ENCODE assay signal across 11 mouse cellular contexts in the genomic region with DNA sequence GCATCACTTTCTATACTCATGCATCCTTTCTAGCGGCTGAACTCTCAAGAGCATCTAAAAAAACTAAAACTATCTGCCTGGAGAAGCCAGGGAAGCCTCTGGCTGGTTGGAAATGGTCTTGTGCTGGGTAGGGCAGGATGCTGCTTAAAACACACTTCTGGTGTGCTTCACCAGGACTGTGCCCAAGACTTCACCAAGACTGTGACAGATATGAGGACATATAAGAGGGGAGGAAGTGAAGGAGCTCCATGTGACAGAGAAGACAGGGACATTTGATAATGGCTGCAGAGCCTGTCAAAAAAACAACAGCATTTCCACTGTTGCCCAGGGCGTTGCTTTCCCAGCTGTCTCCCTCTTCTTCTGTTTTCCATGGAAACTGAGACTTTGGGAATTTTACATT.
"Had no signal": no experiment of that assay in that cellular context is flagged by ENCODE, and none has a peak within 500 bp of the region (broad histone marks: within the 10 kb centered on the region; RNA-seq: fewer than 3 reads in every experiment).

No protein-coding gene starts in this region.

- DNase-seq: kidney, adult 8-10 months; kidney, postnatal 25 days; layer of hippocampus, adult 9-11 months; layer of hippocampus, postnatal 36 days; liver; liver, embryonic 13.5 days; liver, postnatal 0 days; right cerebral cortex, postnatal 14 days; thymus, postnatal 36 days had no signal

- H3K9me3 ChIP-seq: limb, embryonic 12.5 days; liver, embryonic 13.5 days had no signal

- H3K36me3 ChIP-seq: limb, embryonic 12.5 days; liver, embryonic 13.5 days had no signal

- H3K4me3 ChIP-seq: limb, embryonic 12.5 days; liver, embryonic 13.5 days had no signal

- H3K27ac ChIP-seq: limb, embryonic 12.5 days; liver, embryonic 13.5 days had no signal

- H3K27me3 ChIP-seq: limb, embryonic 12.5 days; liver, embryonic 13.5 days had no signal

- H3K4me2 ChIP-seq: limb, embryonic 12.5 days; liver, embryonic 13.5 days had no signal

- H3K4me1 ChIP-seq: limb, embryonic 12.5 days; liver, embryonic 13.5 days had no signal

- ATAC-seq: intestine, postnatal 0 days; liver, postnatal 0 days had no signal

- H3K9ac ChIP-seq: limb, embryonic 12.5 days; liver, embryonic 13.5 days; liver, postnatal 0 days had no signal
